Mouse (Mus musculus) lung, embryonic 15.5 days (tissue): ENCODE results near the gene Swt1. TPM values are rescaled to one million over a fixed set of nuclear protein-coding genes. Genes with fewer than 3 reads are reported as not detected.
"Not testable (repeated sequence)": the region's sequence is repeated elsewhere in the genome, so short reads cannot be mapped to it uniquely, and the experiment has no call there.

Experiments
- ATAC-seq: fragments of 200-750 bp; cut with Nextera tagmentation; 2 replicates; pipeline ENCODE4 v1.8.0; 2017; ENCODE audit warnings: moderate number of reproducible peaks, borderline replicate concordance; ENCODE audit not compliant: low FRiP score, low TSS enrichment; ENCODE audit errors: extremely low read depth
- H3K27ac ChIP-seq: fragments of 300-500 bp; sonication (generic); 2 replicates; pipeline ENCODE4 v1.5.1; 2015; ENCODE audit warnings: moderate library complexity, mild to moderate bottlenecking, inconsistent platforms
- H3K27me3 ChIP-seq: fragments of 300-500 bp; sonication (generic); 2 replicates; pipeline ENCODE4 v1.6.1; 2015; ENCODE audit warnings: inconsistent platforms
- H3K36me3 ChIP-seq: fragments of 300-500 bp; sonication (generic); 2 replicates; pipeline ENCODE4 v1.6.1; 2015; ENCODE audit warnings: inconsistent platforms
- H3K4me1 ChIP-seq: fragments of 300-500 bp; sonication (generic); 2 replicates; pipeline ENCODE4 v1.6.1; 2015; ENCODE audit warnings: inconsistent platforms
- H3K4me2 ChIP-seq: fragments of 300-500 bp; sonication (generic); 2 replicates; pipeline ENCODE4 v1.6.1; 2015; ENCODE audit warnings: inconsistent platforms, mild to moderate bottlenecking, moderate library complexity
- H3K4me3 ChIP-seq: fragments of 300-500 bp; sonication (generic); 2 replicates; pipeline ENCODE4 v1.5.1; 2015; ENCODE audit warnings: mild to moderate bottlenecking, inconsistent platforms
- H3K9ac ChIP-seq: fragments of 300-500 bp; sonication (generic); 2 replicates; pipeline ENCODE4 v1.6.1; 2015; ENCODE audit warnings: inconsistent platforms
- H3K9me3 ChIP-seq: fragments of 300-500 bp; sonication (generic); 2 replicates; pipeline ENCODE4 v1.6.1; 2016; ENCODE audit warnings: inconsistent platforms
- whole genome bisulfite sequencing: fragments of 180-500 bp; shearing (Covaris S2); methylation state at CpG from one replicate; pipeline ENCODE4 v1.1.7; 2015; 5-methylcytosine and 5-hydroxymethylcytosine counted together
- polyA plus RNA-seq: library from polyadenylated mRNA; unstranded; fragments of >200 nt; fragmentation: Nextera tagmentation; extraction: Ambion mirVana; gene quantifications from 2 replicates; pipeline ENCODE4 v1.2.1, GENCODE M21; 2015

The Swt1 gene
- polyA plus RNA-seq = 23.7 and 26.2 TPM in 2 replicates

DNA sequence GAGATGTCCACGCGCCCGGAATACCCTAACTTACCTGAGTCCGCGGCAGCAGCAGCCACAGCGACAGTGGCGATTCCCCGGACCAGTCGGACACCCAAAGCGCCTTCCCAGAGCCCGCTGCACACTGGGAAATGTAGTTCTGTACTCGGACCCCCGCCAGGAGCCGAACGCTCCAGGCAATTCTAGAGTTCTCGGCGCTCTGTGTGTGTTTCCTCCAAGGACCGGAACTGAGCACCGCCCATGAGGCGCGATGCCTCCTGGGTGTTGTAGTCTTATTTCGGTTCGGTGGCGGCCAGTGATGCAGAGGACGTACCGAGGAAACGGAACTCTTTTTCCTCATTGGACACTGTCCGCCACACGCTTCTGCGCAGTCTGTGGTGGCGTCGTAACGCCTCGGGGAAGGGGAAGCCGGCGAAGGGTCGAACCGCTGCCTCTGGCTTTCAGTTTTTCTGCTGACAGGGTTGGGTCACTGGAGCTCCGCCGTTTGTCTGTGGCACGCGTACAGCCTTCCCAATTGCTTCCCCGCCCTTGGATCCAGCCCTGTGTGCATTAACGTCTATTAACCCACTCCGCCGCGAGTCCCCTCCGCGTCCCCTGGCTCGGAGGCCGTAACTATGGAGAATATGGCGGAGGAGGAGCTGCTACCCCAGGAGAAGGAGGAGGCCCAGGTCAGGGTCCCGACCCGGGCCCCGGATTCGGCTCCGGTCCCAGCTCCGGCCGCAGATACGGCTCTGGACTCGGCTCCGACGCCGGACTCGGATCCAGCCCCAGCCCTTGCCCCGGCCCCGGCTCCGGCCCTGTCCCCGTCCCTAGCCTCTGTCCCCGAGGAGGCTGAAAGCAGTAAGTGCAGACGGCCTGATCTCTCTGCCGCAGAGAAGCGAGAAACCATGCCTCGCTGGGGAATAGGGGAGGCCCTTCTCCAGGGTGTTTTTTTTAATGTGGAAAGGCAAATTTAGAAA is at the start of gene Swt1, which contains the start of gene Trmt1l:
Swt1 (minus strand) TSS at position 193 of the 959 bp plus-strand sequence.
Trmt1l (plus strand) TSS at position 280 of the 959 bp plus-strand sequence.
- Histone ChIP-seq H3K4me3 (peak within 1 kb of the TSS; percentile 91), H3K9ac (peak within 1 kb of the TSS; percentile 96), H3K27ac (peak within 1 kb of the TSS; percentile 96), H3K4me2 (peak within 1 kb of the TSS; percentile 63), H3K9me3 (no peaks in the 10 kb centered on the region), H3K27me3 (no peaks in the 10 kb centered on the region), H3K36me3 (no peaks in the 10 kb centered on the region), H3K4me1 (peaks cover 21% of the 10 kb centered on the region)
- peak; percentile 99 for ATAC-seq
- under 1% methylated on average over 74 of the region's 74 CpGs for WGBS

DNA sequence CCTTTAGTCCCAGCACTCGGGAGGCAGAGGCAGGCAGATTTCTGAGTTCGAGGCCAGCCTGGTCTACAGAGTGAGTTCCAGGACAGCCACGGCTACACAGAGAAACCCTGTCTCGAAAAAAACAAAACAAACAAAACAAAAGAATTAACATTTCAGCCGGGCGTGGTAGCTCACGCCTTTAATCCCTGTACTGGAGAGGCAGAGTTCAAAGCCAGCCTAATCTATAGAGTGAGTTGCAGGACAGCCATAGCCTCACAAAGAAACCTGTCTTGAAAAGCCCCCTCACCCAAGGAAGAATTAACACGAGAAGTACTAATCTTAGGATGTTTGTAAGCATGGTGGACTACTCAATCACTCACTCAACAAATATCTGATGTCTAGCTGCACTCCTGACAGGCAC is 44.1 kb upstream of the Swt1 start:
- not testable (repeated sequence) for H3K9ac ChIP-seq, H3K27ac ChIP-seq, H3K9me3 ChIP-seq, ATAC-seq, H3K27me3 ChIP-seq, H3K4me2 ChIP-seq, H3K4me1 ChIP-seq, H3K4me3 ChIP-seq
- H3K36me3 ChIP-seq = peaks cover 69% of the 10 kb centered on the region
- WGBS = 93% methylated on average over 8 of the region's 8 CpGs

DNA sequence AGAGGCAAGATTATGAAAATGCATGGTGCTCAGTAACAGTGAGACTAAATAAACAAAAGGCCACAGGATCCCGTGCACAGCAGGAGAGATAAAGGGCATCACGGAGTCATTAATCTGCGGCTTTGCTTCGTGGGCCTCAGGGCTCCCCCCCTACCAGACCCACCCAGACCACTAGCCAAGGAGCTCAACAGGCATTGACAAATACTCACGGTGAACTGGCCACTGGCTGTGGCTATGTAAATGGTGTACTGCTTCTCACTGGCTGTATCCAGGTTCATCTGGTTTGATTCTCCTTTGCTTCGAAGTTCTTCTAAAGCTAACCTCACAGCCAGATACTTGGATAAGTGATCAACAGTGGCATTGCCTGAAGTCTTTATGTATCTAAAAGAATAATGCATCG is 43.2 kb upstream of the Swt1 start:
- H3K4me3 ChIP-seq = no peak overlapping the region
- H3K4me2 ChIP-seq = no peak overlapping the region
- WGBS = 64% methylated on average over 7 of the region's 7 CpGs
- no peak overlapping the region for H3K9ac ChIP-seq
- H3K9me3 ChIP-seq = no peaks in the 10 kb centered on the region
- ATAC-seq = no peak
- peaks cover 60% of the 10 kb centered on the region for H3K36me3 ChIP-seq
- no peaks in the 10 kb centered on the region for H3K27me3 ChIP-seq
- no peaks in the 10 kb centered on the region for H3K4me1 ChIP-seq
- no peak overlapping the region for H3K27ac ChIP-seq

DNA sequence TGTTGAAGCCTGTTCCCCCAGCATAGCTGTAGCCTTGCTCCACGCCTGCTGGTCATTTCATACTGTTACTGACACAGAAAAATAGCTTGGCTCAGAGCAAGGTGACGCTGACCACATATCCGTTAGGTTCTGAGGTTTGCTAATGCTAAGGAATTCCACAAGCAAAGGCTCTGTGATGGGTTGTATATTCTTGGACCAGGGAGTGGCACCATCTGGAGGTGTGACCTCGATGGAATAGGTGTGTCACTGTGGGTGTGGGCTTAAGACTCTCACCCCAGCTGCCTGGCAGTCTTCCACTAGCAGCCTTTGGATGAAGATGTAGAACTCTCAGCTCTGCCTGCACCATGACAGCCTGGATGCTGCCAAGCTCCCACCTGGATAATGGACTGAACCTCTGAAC is 38.3 kb upstream of the Swt1 start:
- no peaks in the 10 kb centered on the region for H3K9me3 ChIP-seq
- no peaks in the 10 kb centered on the region for H3K4me1 ChIP-seq

DNA sequence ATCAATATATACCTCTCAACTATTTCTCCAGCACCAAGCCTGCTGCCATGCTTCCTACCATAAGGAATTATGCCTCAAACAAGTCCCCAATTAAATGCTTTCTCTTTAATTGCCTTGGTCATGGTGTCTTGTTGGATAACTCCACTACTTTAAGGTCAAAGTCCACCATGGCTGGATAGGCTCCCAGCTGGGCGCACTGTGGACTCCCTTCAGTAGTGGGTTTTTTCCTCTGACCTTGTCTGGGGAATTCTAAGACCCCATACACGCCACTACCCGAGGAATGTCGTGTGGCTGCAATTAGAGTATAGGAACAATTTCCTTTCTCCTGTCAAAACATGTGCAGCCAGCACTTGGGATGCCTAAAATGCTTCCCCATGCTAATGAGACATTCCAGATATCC is 36.7 kb upstream of the Swt1 start:
- no peaks in the 10 kb centered on the region for H3K27me3 ChIP-seq
- H3K4me3 ChIP-seq = no peak overlapping the region
- no peak overlapping the region for H3K9ac ChIP-seq
- WGBS = 53% methylated on average over 4 of the region's 4 CpGs
- no peak overlapping the region for H3K4me2 ChIP-seq
- no peaks in the 10 kb centered on the region for H3K4me1 ChIP-seq
- H3K36me3 ChIP-seq = peaks cover 9% of the 10 kb centered on the region
- ATAC-seq = no peak
- H3K9me3 ChIP-seq = no peaks in the 10 kb centered on the region
- no peak overlapping the region for H3K27ac ChIP-seq

More for the DNA sequence above, 38.3 kb upstream of the Swt1 start:
- no peaks in the 10 kb centered on the region for H3K27me3 ChIP-seq
- H3K4me3 ChIP-seq = no peak overlapping the region
- H3K9ac ChIP-seq = no peak overlapping the region
- peaks cover 19% of the 10 kb centered on the region for H3K36me3 ChIP-seq
- no peak overlapping the region for H3K4me2 ChIP-seq
- no peak for ATAC-seq
- H3K27ac ChIP-seq = no peak overlapping the region
- 74% methylated on average over 4 of the region's 4 CpGs for WGBS

DNA sequence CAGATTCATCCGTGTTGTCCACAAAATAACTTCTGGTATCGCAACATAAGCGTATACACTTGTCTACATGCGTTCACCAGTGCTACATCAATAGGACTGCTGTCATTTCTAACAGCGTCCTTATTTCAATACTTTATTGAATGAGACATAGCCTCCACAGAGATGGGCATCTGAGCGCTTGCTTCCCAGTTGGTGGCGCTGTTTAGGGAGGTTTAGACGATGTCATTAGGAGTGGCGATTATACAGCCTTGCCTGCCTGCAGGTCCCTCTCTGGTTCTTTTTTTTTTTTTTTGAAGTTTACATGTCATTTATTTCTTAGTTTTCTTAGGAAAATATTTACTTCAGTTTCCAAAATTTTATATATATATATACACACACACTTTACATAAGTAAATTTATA is 33.0 kb upstream of the Swt1 start:
- WGBS = 81% methylated on average over 9 of the region's 9 CpGs
- H3K27me3 ChIP-seq = no peaks in the 10 kb centered on the region
- no peak for ATAC-seq
- H3K27ac ChIP-seq = no peak overlapping the region
- H3K4me3 ChIP-seq = no peak overlapping the region
- no peaks in the 10 kb centered on the region for H3K9me3 ChIP-seq
- peaks cover 31% of the 10 kb centered on the region for H3K36me3 ChIP-seq
- no peaks in the 10 kb centered on the region for H3K4me1 ChIP-seq
- no peak overlapping the region for H3K9ac ChIP-seq
- no peak overlapping the region for H3K4me2 ChIP-seq

DNA sequence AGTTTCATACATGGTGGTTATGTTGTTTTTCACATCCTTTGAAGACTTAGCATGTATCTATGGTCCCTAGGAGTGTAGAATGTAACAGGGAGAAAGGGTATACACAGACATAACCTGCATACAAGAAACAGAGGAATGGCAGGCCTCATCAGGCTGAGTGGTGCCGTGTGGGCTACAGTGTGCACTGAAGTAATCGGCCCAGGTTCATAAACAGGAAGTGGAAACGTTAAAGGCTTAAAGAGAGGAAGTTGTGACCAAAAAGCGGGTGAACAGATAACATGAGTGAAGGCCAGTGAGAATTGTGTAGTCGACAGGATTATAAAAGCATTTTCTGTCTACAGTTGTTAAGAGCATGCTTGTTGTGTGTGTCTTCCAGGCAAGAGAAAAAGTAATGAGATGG is 28.8 kb upstream of the Swt1 start:
- ATAC-seq = no peak
- H3K27ac ChIP-seq = no peak overlapping the region
- no peak overlapping the region for H3K9ac ChIP-seq
- H3K4me2 ChIP-seq = no peak overlapping the region
- H3K9me3 ChIP-seq = no peaks in the 10 kb centered on the region
- 58% methylated on average over 5 of the region's 5 CpGs for WGBS
- H3K4me3 ChIP-seq = no peak overlapping the region
- H3K4me1 ChIP-seq = no peaks in the 10 kb centered on the region
- no peaks in the 10 kb centered on the region for H3K27me3 ChIP-seq
- H3K36me3 ChIP-seq = peaks cover 53% of the 10 kb centered on the region

DNA sequence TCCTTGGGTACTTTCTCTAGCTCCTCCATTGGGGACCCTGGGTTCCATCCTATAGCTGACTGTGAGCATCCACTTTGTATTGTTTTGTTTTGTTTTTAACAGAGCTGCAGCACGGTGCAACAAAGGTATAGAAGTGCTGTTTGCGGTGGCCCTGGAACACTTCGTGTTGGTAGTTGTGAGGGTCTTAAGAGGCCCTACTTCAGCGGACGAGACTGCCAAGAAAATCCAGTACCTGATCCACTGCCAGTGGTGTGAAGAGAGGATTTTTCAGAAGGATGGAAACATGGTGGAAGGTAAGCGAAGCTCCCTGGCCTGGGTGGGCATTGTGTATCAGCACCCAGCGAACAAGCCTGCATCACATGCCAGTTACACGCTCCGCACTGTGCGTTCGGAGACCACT is 23.7 kb upstream of the Swt1 start:
- Histone ChIP-seq H3K4me2 (no peak overlapping the region), H3K4me1 (no peaks in the 10 kb centered on the region), H3K36me3 (peaks cover 65% of the 10 kb centered on the region), H3K27me3 (no peaks in the 10 kb centered on the region), H3K4me3 (no peak overlapping the region), H3K9me3 (no peaks in the 10 kb centered on the region), H3K9ac (no peak overlapping the region), H3K27ac (no peak overlapping the region)
- 94% methylated on average over 11 of the region's 11 CpGs for WGBS
- no peak for ATAC-seq

DNA sequence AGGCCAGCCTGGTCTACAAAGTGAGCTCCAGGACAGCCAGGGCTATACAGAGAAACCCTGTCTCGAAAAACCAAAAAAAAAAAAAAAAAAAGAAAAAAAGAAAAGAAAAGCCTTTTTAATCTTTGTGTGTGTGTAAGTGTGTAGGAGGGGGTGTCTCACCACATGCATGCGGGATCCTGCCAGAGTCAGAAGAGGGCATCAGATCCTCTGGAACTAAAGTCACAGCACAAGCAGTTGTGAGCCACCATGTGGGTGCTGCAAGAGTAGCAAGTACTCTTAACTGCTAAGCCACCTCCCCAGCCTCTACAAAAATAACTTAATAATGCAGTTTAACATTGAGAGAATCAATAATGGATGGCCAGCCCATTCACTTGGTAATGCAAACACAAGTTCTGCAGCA is 22.6 kb upstream of the Swt1 start:
- Histone ChIP-seq H3K27ac (no peak overlapping the region), H3K4me2 (no peak overlapping the region), H3K9ac (no peak overlapping the region), H3K36me3 (peaks cover 67% of the 10 kb centered on the region), H3K27me3 (no peaks in the 10 kb centered on the region), H3K4me1 (no peaks in the 10 kb centered on the region), H3K9me3 (no peaks in the 10 kb centered on the region), H3K4me3 (no peak overlapping the region)
- ATAC-seq = no peak
- WGBS = 84% methylated on average over 1 of the region's 2 CpGs

DNA sequence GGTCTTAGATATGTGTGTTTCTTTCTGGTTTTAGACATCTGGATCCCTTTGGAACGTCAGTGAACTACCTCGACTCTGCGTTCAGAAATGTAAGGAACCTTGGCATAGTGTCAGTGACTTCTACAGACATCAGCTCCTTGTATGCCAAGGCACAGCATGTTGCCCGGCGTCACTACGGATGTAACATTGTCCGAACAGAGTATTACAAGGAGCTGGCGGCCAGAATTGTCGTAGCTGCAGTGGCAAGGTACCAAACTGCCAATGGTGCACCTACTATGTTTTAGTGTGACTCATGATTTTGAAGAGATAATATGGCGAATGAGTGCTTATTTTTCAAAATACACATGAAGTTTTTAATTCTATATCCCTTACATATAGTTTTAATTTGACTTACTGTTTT is 21.6 kb upstream of the Swt1 start:
- H3K4me1 ChIP-seq = no peaks in the 10 kb centered on the region
- H3K4me2 ChIP-seq = no peak overlapping the region
- no peak overlapping the region for H3K9ac ChIP-seq
- ATAC-seq = no peak
- peaks cover 75% of the 10 kb centered on the region for H3K36me3 ChIP-seq
- 93% methylated on average over 10 of the region's 10 CpGs for WGBS
- H3K27ac ChIP-seq = no peak overlapping the region
- H3K4me3 ChIP-seq = no peak overlapping the region
- H3K9me3 ChIP-seq = no peaks in the 10 kb centered on the region
- no peaks in the 10 kb centered on the region for H3K27me3 ChIP-seq

DNA sequence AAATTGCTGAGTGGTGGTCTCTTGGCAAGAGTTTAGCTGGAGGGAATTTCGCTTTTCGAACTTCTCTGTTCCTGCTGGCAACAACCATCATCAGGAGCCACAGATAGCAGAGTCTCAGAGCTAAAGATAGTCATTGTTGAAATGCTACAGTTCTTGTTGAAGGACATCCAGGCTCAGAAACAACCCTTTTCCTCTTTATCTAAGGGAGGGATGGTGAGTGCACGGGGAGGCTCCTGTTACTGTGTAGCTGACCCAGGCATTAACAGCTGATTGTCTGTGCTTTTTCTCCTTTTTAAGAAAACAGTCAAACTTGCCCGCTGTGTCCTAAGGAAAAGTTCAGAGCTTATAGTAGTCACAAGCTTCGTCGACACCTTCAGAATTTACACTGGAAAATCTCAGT is 7.2 kb upstream of the Swt1 start:
- H3K27ac ChIP-seq = no peak overlapping the region
- H3K9ac ChIP-seq = no peak overlapping the region
- H3K27me3 ChIP-seq = no peaks in the 10 kb centered on the region
- WGBS = 62% methylated on average over 6 of the region's 6 CpGs
- H3K9me3 ChIP-seq = no peaks in the 10 kb centered on the region
- H3K4me1 ChIP-seq = 0 out of 2 replicates have a peak, but pooled peaks cover 3% of the 10 kb centered on the region
- H3K4me3 ChIP-seq = no peak overlapping the region
- H3K36me3 ChIP-seq = peaks cover 41% of the 10 kb centered on the region
- no peak overlapping the region for H3K4me2 ChIP-seq
- ATAC-seq = no peak

DNA sequence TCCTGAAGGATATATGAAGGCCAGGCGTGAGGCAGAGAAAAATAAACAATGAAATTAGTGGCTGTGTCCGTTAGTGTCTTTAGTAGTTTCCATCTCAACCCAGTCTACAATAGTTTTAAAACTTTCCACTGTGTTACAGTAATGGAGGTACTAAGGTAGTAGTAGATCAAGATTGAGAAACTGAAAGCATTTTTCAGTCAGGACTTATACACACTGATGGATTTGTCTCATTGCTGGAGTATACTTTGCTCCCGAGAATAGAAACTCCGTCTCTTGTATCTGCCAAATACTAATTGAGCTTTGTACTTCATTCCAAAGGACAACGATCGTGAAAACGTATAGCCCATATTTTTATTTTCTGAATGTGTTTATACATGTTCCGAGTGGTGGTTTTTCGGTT is 1.1 kb upstream of the Swt1 start:
- 19% methylated on average over 9 of the region's 9 CpGs for WGBS
- no peak for ATAC-seq
- H3K4me3 ChIP-seq = peak overlapping the region; percentile 91

More for the DNA sequence above, 1.1 kb upstream of the Swt1 start:
- Histone ChIP-seq H3K4me2 (peak overlapping the region; percentile 54), H3K4me1 (peaks cover 21% of the 10 kb centered on the region), H3K27ac (peak overlapping the region; percentile 96), H3K36me3 (peaks cover 5% of the 10 kb centered on the region; the same call in 1 of the 2 replicates), H3K9ac (peak overlapping the region; percentile 96), H3K9me3 (no peaks in the 10 kb centered on the region), H3K27me3 (no peaks in the 10 kb centered on the region)
